Mouse (Mus musculus): ENCODE results near the gene Dcxr. TPM values are rescaled to one million over a fixed set of nuclear protein-coding genes. Genes with fewer than 3 reads are reported as not detected.
"Not testable (repeated sequence)": the region's sequence is repeated elsewhere in the genome, so short reads cannot be mapped to it uniquely, and the experiment has no call there.

Gene Dcxr
- total and polyA plus RNA-seq, 2 experiments from 2014 or later, result 9.9 to 11.2 TPM

DNA sequence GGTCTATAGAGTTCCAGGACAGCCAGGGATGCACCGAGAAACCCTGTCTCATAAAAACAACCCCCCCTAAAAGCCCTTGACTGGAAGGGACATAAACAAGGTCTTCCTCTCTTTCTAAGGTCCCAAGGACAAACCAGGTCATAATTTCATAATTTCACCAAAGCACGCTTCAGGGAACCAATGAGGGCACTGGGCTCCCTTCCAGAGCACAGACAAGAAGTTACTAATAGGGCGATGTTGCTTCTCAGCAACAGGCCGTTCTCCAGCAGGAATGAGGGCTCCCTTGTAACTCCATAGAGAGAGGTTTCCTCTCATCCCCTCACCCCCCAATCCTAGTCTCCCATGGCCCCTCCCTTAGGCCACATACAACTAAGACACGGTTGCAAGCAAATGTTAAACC is 13.9 kb upstream of the Dcxr start:
- no peak overlapping the region for H3K9ac ChIP-seq (replicated peaks; ENCODE audit: low read length, poor library complexity, severe bottlenecking)
- H3K9me3 ChIP-seq (ENCODE audit: low read length), result no peaks in the 10 kb centered on the region
- no peak for TF ChIP-seq CTCF (IDR thresholded peaks at IDR 0.05)
- ATAC-seq (ENCODE audit: low FRiP score) (no peak), DNase-seq (ENCODE audit: low spot score) (no peak)
- H3K27me3 ChIP-seq (ENCODE audit: insufficient read depth, low read length), result no peaks in the 10 kb centered on the region
- no peaks in the 10 kb centered on the region for H3K4me1 ChIP-seq (ENCODE audit: insufficient read depth, low read length)
- H3K36me3 ChIP-seq (ENCODE audit: insufficient read depth, low read length), result no peaks in the 10 kb centered on the region
- H3K4me3 ChIP-seq (ENCODE audit: low read depth, low read length), result no peak overlapping the region
- no peak overlapping the region for H3K4me2 ChIP-seq (ENCODE audit: low read depth, low read length, poor library complexity, severe bottlenecking)
- H3K27ac ChIP-seq (ENCODE audit: low read depth, low read length), result no peak overlapping the region
- WGBS, result 94% methylated on average over 5 of the region's 5 CpGs

DNA sequence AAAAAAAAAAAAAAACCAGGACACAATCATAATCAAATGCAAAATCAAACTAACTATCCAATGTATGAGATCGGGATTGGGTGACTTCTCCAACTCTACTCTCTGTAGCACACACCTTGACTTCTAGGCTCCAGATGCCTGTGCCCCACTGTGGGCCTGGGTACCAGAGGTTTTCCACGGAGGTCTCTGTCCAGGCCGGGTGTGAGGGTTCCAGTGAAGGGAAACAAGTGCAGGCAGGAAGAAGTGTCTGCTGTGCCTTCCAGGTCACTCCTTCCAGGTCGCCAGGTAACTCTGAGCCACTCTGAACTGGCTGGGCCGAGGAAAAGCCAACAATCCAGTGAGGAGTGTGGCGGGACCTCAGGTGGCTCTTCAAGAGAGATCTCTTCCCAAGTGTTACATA is 9.3 kb upstream of the Dcxr start:
- no peak for TF ChIP-seq CTCF (IDR thresholded peaks at IDR 0.05)
- Histone ChIP-seq H3K9ac (replicated peaks; ENCODE audit: low read length, poor library complexity, severe bottlenecking) (no peak overlapping the region), H3K4me3 (ENCODE audit: low read depth, low read length) (no peak overlapping the region), H3K4me2 (ENCODE audit: low read depth, low read length, poor library complexity, severe bottlenecking) (no peak overlapping the region), H3K4me1 (ENCODE audit: insufficient read depth, low read length) (no peaks in the 10 kb centered on the region), H3K9me3 (ENCODE audit: low read length) (no peaks in the 10 kb centered on the region), H3K27me3 (ENCODE audit: insufficient read depth, low read length) (no peaks in the 10 kb centered on the region), H3K36me3 (ENCODE audit: insufficient read depth, low read length) (no peaks in the 10 kb centered on the region), H3K27ac (ENCODE audit: low read depth, low read length) (no peak overlapping the region)
- ATAC-seq (ENCODE audit: low FRiP score) (no peak), DNase-seq (ENCODE audit: low spot score) (no peak)
- WGBS, result 83% methylated on average over 6 of the region's 6 CpGs

DNA sequence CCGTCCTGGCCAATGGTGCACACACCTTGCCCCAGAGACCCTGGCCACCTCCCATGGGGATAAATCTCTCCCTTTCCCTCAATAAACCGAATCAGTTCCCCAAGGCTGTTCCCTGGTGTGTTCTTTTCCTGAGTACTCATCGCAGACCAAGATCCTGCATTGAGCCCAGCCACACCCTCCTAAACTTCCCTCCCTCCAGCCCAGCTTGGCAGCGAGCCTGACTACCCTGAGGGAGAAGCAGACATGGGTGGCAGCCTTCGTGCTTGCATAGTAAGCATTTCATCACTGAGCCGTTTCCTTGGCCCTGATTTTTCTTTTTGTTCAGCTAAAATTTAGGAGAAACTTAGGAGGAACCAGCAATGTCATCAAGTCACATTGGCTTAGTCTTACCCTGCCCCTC is 6.4 kb upstream of the Dcxr start:
- Histone ChIP-seq H3K27ac (ENCODE audit: low read depth, low read length) (no peak overlapping the region), H3K4me2 (ENCODE audit: low read depth, low read length, poor library complexity, severe bottlenecking) (no peak overlapping the region), H3K4me1 (ENCODE audit: insufficient read depth, low read length) (no peaks in the 10 kb centered on the region), H3K9ac (replicated peaks; ENCODE audit: low read length, poor library complexity, severe bottlenecking) (no peak overlapping the region), H3K27me3 (ENCODE audit: insufficient read depth, low read length) (no peaks in the 10 kb centered on the region), H3K36me3 (ENCODE audit: insufficient read depth, low read length) (no peaks in the 10 kb centered on the region), H3K4me3 (ENCODE audit: low read depth, low read length) (no peak overlapping the region), H3K9me3 (ENCODE audit: low read length) (no peaks in the 10 kb centered on the region)
- no peak for DNase-seq (ENCODE audit: low spot score)
- WGBS, result 64% methylated on average over 6 of the region's 6 CpGs
- no peak for TF ChIP-seq CTCF (IDR thresholded peaks at IDR 0.05)
- ATAC-seq (ENCODE audit: low FRiP score), result no peak

DNA sequence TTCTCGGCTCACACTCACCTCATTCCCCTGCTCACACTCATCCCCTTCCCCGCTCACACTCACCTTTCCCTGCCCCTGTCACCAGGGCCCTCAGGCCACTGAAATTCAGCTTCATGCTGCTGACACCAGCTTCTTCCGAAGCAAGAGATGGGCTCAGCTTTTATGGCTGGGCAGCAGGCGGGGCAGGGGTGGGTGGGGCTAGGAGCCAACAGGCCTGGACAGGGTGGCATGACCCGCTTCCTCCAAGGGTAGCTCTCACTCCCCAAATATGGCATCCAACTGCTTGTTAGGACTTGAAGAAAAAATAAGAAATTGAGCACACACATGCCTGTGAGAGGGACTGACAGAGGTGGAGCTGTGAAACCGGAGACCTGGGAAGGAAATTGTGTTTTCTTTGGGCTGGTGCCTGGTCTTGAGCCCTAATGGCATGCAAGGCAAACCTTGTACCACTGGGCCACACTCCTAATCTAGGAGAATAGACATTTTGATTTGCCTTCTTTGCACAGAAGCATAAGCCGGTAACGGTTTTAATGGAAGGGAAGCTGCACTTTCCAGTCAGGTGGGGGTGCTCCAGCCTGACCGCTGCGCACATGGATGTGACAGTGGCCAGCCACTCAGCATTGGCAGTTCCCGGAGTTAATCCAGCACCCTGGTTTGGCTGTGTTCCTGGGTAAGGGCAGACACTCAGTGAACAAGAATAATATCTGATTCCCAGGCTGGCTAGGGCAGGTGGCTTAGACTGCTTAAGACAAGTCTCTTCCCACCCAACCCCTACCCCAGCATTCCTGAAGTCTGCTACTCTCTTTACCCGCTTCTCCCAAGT is 5.0 kb upstream of the Dcxr start, which contains the start of gene Cbr2:
TSS of gene Cbr2 (minus strand) at position 257 of the 823 bp plus-strand sequence.
- TF ChIP-seq CTCF (IDR thresholded peaks at IDR 0.05), result no peak
- DNase-seq (ENCODE audit: low spot score) (no peak), ATAC-seq (ENCODE audit: low FRiP score) (no peak)
- H3K36me3 ChIP-seq (ENCODE audit: insufficient read depth, low read length), result no peaks in the 10 kb centered on the region
- no peak within 1 kb of the TSS for H3K4me2 ChIP-seq (ENCODE audit: low read depth, low read length, poor library complexity, severe bottlenecking)
- no peaks in the 10 kb centered on the region for H3K4me1 ChIP-seq (ENCODE audit: insufficient read depth, low read length)
- H3K27ac ChIP-seq (ENCODE audit: low read depth, low read length), result no peak within 1 kb of the TSS
- H3K4me3 ChIP-seq (ENCODE audit: low read depth, low read length), result no peak within 1 kb of the TSS
- H3K9ac ChIP-seq (replicated peaks; ENCODE audit: low read length, poor library complexity, severe bottlenecking), result no peak within 1 kb of the TSS
- WGBS, result 76% methylated on average over 12 of the region's 12 CpGs
- no peaks in the 10 kb centered on the region for H3K9me3 ChIP-seq (ENCODE audit: low read length)
- H3K27me3 ChIP-seq (ENCODE audit: insufficient read depth, low read length), result no peaks in the 10 kb centered on the region

DNA sequence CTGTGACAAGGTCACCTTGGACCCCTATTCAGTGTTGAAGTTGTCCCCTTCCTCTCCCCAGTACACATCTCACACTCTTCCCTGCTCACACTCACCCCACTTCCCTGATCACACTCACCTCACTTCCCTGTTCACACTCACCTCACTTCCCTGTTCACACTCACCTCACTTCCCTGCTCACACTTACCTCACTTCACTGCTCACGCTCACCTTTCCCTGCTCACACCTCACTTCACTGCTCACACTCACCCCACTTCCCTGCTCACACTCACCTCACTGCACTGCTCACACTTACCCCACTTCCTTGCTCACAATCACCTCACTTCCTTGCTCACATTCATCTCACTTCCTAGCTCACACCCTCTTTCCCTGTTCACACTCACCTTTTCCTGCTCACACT is 4.3 kb upstream of the Dcxr start:
- no peak overlapping the region for H3K4me2 ChIP-seq (ENCODE audit: low read depth, low read length, poor library complexity, severe bottlenecking)
- no peak overlapping the region for H3K27ac ChIP-seq (ENCODE audit: low read depth, low read length)
- DNase-seq (ENCODE audit: low spot score) (no peak), ATAC-seq (ENCODE audit: low FRiP score) (no peak)
- H3K4me1 ChIP-seq (ENCODE audit: insufficient read depth, low read length), result peaks cover 4% of the 10 kb centered on the region; the same call in 1 of the 2 replicates
- H3K9ac ChIP-seq (replicated peaks; ENCODE audit: low read length, poor library complexity, severe bottlenecking), result no peak overlapping the region
- no peaks in the 10 kb centered on the region for H3K27me3 ChIP-seq (ENCODE audit: insufficient read depth, low read length)
- no peak for TF ChIP-seq CTCF (IDR thresholded peaks at IDR 0.05)
- no peaks in the 10 kb centered on the region for H3K9me3 ChIP-seq (ENCODE audit: low read length)
- no peaks in the 10 kb centered on the region for H3K36me3 ChIP-seq (ENCODE audit: insufficient read depth, low read length)
- 100% methylated on average over 1 of the region's 1 CpGs for WGBS
- H3K4me3 ChIP-seq (ENCODE audit: low read depth, low read length), result no peak overlapping the region

DNA sequence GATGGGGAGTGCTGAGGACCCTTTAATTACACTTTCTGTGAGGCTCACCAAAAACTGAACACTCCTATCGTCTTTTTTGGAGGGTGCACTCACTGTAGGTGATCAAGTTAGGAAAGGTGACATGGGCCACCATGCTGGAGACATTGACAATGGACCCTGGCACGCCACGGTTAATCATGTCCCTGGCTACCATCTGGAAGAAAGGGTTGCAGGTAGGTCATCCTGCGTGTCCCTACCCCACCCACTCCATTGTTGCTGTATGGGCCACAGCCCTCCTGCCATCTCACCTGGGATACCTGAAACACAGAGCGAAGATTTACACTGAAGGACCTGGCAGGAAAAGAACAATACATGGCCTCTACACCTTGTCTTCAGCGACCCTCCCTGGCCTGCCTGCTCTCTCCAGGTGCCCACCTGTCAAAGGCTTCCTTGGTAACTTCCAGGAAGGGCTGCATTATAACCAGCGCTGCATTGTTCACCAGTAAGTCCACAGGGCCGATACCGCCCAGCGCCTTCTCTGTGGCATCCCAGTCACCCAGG is 3.3 kb upstream of the Dcxr start:
- Histone ChIP-seq H3K4me3 (ENCODE audit: low read depth, low read length) (no peak overlapping the region), H3K4me2 (ENCODE audit: low read depth, low read length, poor library complexity, severe bottlenecking) (no peak overlapping the region), H3K27ac (ENCODE audit: low read depth, low read length) (no peak overlapping the region), H3K4me1 (ENCODE audit: insufficient read depth, low read length) (peaks cover 4% of the 10 kb centered on the region; the same call in 1 of the 2 replicates), H3K36me3 (ENCODE audit: insufficient read depth, low read length) (peaks cover 3% of the 10 kb centered on the region), H3K27me3 (ENCODE audit: insufficient read depth, low read length) (no peaks in the 10 kb centered on the region), H3K9me3 (ENCODE audit: low read length) (no peaks in the 10 kb centered on the region), H3K9ac (replicated peaks; ENCODE audit: low read length, poor library complexity, severe bottlenecking) (no peak overlapping the region)
- WGBS, result 86% methylated on average over 10 of the region's 10 CpGs
- ATAC-seq (ENCODE audit: low FRiP score) (no peak), DNase-seq (ENCODE audit: low spot score) (no peak)
- no peak for TF ChIP-seq CTCF (IDR thresholded peaks at IDR 0.05)

DNA sequence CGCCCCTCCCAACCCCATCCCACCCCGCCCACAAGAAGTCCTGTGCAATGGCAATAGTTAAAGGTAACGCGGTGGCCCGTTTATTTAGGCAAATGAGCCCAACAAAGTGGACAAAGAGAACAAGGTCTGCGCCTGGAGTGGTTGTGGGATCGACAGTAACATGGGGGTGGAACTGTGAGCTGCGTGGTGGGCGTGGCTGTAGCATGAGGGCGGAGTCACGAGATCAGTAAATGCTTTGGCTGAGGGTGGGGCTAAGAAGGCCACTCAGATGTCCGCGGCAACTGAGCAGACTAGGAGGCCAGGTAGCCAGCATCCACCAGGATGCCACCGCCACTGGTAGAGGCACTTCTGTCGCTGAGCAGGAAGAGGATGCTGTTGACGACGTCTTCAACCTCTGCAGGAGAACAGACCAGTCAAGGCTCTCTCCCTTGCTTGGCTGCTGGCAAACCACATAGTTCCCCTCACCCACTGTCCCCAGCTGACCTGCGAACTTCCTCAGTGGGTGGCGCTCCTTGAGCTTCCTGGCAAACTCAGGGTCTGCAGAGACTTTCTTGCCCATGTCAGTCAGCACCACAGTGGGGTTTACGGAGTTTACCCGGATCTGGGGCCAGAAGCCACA is 2.5 kb upstream of the Dcxr start:
- Histone ChIP-seq H3K4me2 (ENCODE audit: low read depth, low read length, poor library complexity, severe bottlenecking) (0 out of 2 replicates have a peak overlapping the region, but pooled peaks have one; percentile 9), H3K4me3 (ENCODE audit: low read depth, low read length) (peak overlapping the region; percentile 2; the same call in 1 of the 2 replicates)
- H3K36me3 ChIP-seq (ENCODE audit: insufficient read depth, low read length); H3K4me1 ChIP-seq (ENCODE audit: insufficient read depth, low read length); H3K27ac ChIP-seq (ENCODE audit: low read depth, low read length); DNase-seq (ENCODE audit: low spot score); H3K9ac ChIP-seq (replicated peaks; ENCODE audit: low read length, poor library complexity, severe bottlenecking); ATAC-seq (ENCODE audit: low FRiP score); H3K9me3 ChIP-seq (ENCODE audit: low read length); H3K27me3 ChIP-seq (ENCODE audit: insufficient read depth, low read length): not testable (repeated sequence)
- WGBS, result under 1% methylated on average over 17 of the region's 21 CpGs
